Mouse (Mus musculus) forelimb bud, embryonic 11.5 days (tissue): ENCODE measurements around the gene Olfr645.

ENCODE experiments used
- DNase-seq: peaks from one replicate; pipeline ENCODE4 v3.0.0-alpha.2; 2012; ENCODE audit warnings: low read depth, low spot score

Olfr645 gene

GRCm38 (mm10) chr7:104085365-104085764, at the start of gene Olfr645:
Olfr645 (minus strand) TSS chr7:104085465.
- DNase-seq: no peak

- DNase-seq: no peak
Measured at GRCm38 (mm10) chr7:104129726-104130125, 44.5 kb upstream of the Olfr645 start, which contains the start of gene Ubqln5. Ubqln5 (minus strand) TSS chr7:104129826.

GRCm38 (mm10) chr7:104104757-104104972, 19.4 kb upstream of the Olfr645 start, which contains the start of gene Olfr646:
Olfr646 (plus strand) TSS chr7:104104873.
- DNase-seq: no peak

- DNase-seq: no peak
Measured at GRCm38 (mm10) chr7:104103913-104104756, 18.9 kb upstream of the Olfr645 start.

GRCm38 (mm10) chr7:104071769-104072168, 13.5 kb downstream of the Olfr645 start, which contains the start of gene Olfr644:
Olfr644 (minus strand) TSS chr7:104071869.
- no peak for DNase-seq

GRCm38 (mm10) chr7:104061345-104061744, 23.9 kb downstream of the Olfr645 start, which contains the start of gene 4930516K23Rik:
4930516K23Rik (minus strand) TSS chr7:104061445.
- DNase-seq: no peak

- no peak for DNase-seq
Measured at GRCm38 (mm10) chr7:104059215-104059614, 26.1 kb downstream of the Olfr645 start.

GRCm38 (mm10) chr7:104052566-104052965, 32.7 kb downstream of the Olfr645 start, which contains the start of gene Olfr642:
Olfr642 (minus strand) TSS chr7:104052666.
- no peak for DNase-seq

GRCm38 (mm10) chr7:104050745-104051144, 34.5 kb downstream of the Olfr645 start:
- no peak for DNase-seq

GRCm38 (mm10) chr7:104035145-104035544, 50.1 kb downstream of the Olfr645 start, which contains the start of gene Olfr641:
Olfr641 (plus strand) TSS chr7:104035445.
- DNase-seq: no peak
